Mouse (Mus musculus) thymus, postnatal 10 days (tissue): ENCODE results near the gene Cacna1g.
A peak's percentile ranks its signal among the peaks of the same experiment; 100 is the strongest.

ENCODE experiments used
- DNase-seq, 2 experiments: peaks; one replicate each; pipeline ENCODE4 v3.0.0; 2021; ENCODE audit warnings: low spot score in 2 of 2

Cacna1g gene

DNA sequence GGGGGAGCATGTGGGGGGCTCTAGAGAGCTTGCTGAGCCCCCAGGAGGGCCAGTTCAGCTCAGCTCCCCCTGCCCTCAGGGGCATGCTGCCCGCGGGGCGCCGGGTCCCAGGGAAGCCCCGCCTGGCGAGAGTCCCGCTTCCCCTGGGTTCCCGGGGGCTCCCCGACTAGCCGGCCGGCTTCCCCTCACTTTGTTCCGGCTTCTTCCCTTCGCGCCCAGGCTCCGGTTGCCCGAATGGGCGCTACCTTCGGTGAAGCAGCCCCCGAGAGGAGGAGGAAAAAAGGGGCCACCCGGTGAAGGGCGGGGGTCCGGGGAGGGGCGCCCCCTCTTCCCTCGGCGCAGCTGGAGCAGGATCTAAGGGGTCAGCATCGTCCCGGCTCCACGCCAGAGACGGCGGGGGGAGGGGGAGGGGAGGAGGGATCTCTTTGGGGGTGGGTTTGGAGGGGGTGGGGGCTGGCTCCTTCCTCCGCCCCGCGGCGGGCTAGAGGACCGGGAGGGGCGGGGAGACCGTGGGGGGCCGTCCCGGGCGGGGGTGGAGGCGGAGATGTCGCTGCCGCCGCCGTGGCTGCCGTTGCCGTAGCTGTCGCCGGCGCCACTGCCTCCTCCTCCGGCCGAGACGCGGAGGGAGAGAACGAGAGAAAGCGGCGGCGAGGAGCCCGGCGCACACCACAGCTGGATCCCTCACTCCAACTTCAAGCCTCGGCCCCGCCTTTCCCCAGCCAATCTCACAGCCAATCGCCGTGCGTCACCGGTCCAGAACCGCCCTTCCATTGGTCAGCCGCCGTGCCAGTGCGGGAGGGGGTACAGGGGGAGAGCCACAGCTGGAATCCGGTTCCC lies at the start of gene Cacna1g:
TSS of gene Cacna1g (minus strand) at position 492 of the 837 bp plus-strand sequence.
- peak; percentile 66 to 70 for DNase-seq

GRCm38 (mm10) chr11:94521219-94521843 lies 47.3 kb upstream of the Cacna1g start, which contains the start of gene Mycbpap:
Gene Mycbpap, minus strand, starts transcription at chr11:94521742.
- peak in 1 of 2 experiments; percentile 21 for DNase-seq

DNA sequence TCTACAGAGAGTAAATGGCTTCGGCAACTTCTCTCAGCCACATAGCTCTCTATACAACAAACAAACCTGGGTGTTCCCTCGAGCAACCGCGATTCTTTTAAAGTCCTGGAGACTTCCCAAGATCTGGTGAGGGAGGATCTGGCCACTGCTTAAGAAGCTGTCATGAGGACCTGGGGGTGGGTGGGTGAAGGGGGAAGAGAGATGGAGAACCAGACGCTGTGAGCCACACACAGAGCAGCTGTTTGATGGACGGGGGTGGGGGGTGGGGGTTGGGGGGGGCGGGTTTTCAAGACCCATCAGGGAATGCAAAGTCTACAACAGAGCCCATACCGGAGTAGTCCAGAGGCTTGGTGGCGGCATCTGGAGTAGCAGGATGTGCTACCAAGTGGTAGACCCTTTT lies 39.5 kb upstream of the Cacna1g start:
- DNase-seq, result no peak

- DNase-seq, result no peak
Measured at GRCm38 (mm10) chr11:94508976-94509375, 35.0 kb upstream of the Cacna1g start.

DNA sequence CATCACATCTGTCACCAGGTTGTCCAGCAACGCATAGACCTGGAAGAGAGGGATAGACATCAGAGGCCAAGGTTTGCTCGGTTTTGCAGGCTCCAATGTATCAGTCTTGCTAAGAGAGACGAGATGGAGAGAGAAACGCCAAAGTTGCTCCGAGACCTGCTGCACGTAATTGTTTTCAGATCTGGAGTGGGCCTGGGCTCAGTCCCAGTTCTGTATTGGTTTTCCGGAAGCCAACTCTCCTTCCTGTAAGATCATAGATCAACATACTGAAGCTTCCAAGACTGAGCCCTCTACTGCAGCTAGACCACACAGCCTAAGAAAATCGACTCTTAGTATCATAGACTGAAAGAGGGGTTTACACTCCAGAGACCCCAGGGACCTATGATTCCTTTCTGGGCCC lies 27.5 kb upstream of the Cacna1g start:
- DNase-seq, result no peak

GRCm38 (mm10) chr11:94500362-94500761 lies 26.4 kb upstream of the Cacna1g start:
- DNase-seq, result no peak

- no peak for DNase-seq
Measured at GRCm38 (mm10) chr11:94499661-94500152, 25.7 kb upstream of the Cacna1g start, which contains the start of gene Epn3. Gene Epn3, minus strand, starts transcription at chr11:94499974.

GRCm38 (mm10) chr11:94499035-94499434 lies 25.0 kb upstream of the Cacna1g start:
- DNase-seq, result no peak

GRCm38 (mm10) chr11:94498093-94498996 lies 24.3 kb upstream of the Cacna1g start:
- no peak for DNase-seq

DNA sequence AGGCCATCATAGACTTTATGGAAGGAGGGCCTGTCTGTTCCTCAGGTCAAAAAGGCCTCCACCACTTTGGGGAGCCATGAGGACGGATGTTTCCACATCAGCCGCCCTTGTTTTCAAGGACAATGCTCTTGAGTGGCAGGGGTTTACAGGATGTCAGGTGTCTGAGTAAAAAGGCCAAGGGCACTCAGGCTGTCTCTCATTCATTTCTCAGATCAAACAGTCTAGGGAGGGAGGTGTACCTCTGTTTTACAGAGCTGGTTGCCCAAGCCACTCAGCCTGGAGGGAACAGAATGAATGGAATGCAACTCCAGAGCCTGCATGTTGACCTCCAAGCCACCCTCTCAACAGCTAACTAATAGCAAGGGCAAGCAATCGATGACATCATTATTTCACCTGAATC lies 21.4 kb upstream of the Cacna1g start:
- no peak for DNase-seq

- no peak for DNase-seq
Measured at GRCm38 (mm10) chr11:94491749-94492099, 17.7 kb upstream of the Cacna1g start.

GRCm38 (mm10) chr11:94491035-94491748 lies 17.2 kb upstream of the Cacna1g start:
- no peak for DNase-seq

DNA sequence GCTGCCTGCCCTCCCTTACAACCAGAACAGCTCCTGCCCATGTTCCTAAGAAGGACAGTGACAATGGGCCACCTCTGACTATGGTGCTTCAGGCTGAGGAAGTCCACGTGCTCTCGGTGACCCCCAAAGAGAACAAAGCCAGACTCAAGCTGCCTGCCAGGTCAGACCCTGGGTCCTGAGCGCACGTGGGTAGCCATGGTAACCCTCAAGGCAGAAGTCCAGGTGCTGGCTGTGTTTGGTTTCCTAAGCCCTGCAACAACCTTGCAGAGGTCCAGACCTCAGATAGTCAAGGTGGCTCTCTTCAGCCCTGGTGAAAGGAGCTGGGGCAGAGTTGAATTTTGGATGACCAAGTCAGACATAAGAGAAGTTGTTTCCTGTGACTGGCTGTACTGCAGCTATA lies 15.7 kb upstream of the Cacna1g start:
- DNase-seq, result no peak

DNA sequence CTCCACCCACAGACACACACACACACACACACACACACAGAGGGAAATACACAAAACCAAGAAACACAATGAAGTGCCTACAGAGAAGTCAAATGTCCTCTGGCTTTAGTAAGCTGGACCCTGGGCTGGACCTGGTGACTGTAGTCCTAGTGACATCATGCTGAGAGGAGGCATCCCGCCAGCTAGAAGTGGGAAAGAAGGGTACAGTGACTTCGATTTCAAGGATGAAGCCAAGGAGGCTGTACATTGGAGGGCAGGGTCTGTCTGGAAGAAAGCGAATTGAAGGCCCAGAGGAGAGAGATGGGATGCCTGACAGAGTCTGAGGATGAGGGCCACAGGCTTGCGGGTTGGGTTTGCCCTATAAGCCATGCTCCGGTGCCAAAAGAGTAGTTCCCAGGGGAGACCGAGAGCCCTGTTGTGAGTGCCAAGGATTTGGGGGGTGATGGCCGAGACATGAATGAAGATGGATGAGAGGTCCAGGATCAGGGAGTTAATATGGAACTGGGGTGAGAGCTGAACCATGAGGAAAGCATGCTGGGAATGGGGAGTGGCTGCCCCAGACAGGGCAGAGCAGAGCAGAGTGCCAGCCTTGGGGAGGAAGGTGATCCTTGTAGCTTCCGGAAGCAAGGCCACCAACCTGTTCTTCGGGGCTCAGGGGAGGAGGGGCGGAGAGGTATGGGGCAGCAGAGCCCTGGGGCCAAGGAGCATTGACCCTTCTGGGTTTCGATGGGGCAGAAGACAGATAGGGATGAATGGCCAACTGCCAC lies 15.0 kb upstream of the Cacna1g start:
- DNase-seq, result no peak

GRCm38 (mm10) chr11:94486001-94486400 lies 12.0 kb upstream of the Cacna1g start, which contains the start of gene Spata20:
Gene Spata20, minus strand, starts transcription at chr11:94486179.
- peak; percentile 51 to 82 for DNase-seq

DNA sequence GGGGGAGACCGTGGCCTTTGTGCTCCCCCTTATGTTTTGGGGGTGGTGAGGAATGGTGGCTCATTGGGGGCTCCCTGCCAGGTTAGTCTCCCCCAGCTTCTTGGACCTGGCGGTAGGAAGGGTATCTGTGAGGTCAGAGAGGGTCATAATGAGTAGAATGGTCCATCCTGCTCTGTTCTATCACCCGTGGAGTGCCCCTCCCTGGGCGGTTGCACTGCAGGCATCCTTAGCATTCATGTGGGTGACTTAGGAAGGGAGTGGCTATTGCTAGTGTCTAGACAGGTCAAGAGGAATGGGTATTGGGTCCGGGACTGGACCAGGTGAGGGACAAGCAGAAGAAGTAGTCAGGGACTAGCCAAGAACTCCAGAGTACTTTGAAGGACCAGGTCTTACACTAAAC lies 11.2 kb upstream of the Cacna1g start:
- DNase-seq, result no peak

DNA sequence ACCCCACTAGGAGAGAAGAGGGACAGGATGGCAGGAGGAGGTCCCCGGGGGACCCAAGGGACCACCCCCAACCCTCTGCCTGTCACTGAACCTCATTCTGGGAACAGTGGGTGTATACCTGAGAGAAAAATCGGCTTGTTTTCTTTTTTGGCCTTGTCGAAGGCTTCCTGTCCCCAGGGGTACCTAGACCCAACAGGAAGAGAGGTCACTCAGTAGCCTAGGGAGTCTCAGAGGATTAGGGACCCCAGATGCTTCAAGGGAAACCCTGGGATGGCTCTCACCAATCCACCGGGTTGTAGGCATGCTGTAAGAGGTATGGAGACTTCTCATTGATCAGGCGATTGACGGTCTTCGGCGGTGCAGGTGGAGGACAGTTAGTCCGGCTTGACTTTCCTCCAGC lies 10.6 kb upstream of the Cacna1g start:
- DNase-seq, result no peak

DNA sequence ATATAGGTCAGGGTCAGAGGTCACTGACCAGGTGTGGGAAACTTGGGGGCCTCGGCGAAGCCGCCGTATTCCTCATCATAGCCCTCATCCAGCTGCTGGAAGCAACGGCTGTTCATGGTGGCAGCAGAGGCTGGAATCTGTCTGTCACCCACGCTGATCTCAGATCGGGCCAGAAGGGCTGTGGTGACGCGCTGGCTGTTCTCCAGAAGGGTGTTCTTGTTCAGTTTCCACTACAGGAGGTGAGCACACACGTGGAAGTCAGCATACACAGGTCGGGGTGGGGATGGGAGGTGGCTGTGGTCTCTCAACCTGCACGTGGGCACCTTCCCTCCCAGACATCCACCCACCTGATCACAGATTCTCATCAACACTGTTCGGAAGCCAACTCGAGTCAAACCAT lies 9.9 kb upstream of the Cacna1g start:
- DNase-seq, result no peak

DNA sequence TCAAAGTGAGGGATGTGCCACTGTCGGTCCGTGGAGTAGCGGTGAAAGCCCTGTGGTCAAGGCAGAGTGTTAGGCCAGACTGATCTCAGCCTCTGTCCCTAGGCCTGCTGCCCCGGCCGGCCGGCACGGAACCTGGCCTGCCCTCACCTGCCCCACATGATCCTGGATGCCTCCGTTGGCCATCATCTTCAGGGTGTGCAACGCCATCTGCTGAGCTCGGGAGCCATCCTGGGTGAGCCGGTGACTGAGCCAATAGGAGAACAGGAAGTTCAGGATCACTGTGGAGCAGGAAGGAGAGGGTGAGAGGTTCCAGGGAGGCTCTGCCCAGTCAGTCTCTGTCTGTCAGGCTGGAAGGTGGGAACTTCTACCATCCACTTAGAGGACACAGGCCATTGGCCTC lies 9.4 kb upstream of the Cacna1g start:
- DNase-seq, result no peak

GRCm38 (mm10) chr11:94482738-94483137 lies 8.7 kb upstream of the Cacna1g start:
- DNase-seq, result no peak
